Mouse (Mus musculus): ENCODE measurements around the gene Rem1.

Rem1 gene

GRCm38 (mm10) chr2:152626774-152627591 is at the start of gene Rem1:
Gene Rem1, plus strand, starts transcription at chr2:152626951.
- no peak for DNase-seq (ENCODE audit: low spot score)

GRCm38 (mm10) chr2:152580107-152580506 is 46.6 kb upstream of the Rem1 start, which contains the start of gene Defb19:
Gene Defb19, minus strand, starts transcription at chr2:152580312.
- no peak for DNase-seq (ENCODE audit: low spot score)

- no peak for DNase-seq (ENCODE audit: low spot score)
Measured at GRCm38 (mm10) chr2:152580612-152581011, 46.1 kb upstream of the Rem1 start.

GRCm38 (mm10) chr2:152586926-152587560 is 39.7 kb upstream of the Rem1 start:
- DNase-seq (ENCODE audit: low spot score): no peak

- DNase-seq (ENCODE audit: low spot score): no peak
Measured at GRCm38 (mm10) chr2:152588450-152588849, 38.3 kb upstream of the Rem1 start.

GRCm38 (mm10) chr2:152589021-152589420 is 37.7 kb upstream of the Rem1 start:
- DNase-seq (ENCODE audit: low spot score): no peak

DNA sequence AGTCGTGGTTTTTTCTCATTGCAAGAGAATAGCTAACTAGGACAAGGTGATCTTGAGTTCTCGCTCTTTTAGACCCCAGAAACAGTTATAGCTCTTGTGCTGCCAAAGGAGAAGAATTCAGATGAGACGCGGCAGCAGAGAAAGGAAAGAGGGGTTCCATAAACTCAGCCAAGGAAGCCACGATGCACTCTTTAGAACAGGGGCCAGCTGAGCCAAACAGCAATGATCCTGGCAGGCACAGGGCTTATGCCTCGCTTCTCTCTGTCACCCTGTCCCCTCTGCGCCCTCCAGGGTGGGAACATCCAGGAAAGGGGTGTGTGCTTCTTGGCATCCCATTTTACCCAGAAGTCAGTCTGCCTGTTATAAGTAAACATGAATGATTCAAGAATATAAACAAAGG is 27.5 kb upstream of the Rem1 start, which contains the start of gene Defb45:
Gene Defb45, minus strand, starts transcription at position 101 of the 400 bp plus-strand sequence.
- DNase-seq (ENCODE audit: low spot score): no peak

- no peak for DNase-seq (ENCODE audit: low spot score)
Measured at GRCm38 (mm10) chr2:152600076-152600475, 26.7 kb upstream of the Rem1 start.

DNA sequence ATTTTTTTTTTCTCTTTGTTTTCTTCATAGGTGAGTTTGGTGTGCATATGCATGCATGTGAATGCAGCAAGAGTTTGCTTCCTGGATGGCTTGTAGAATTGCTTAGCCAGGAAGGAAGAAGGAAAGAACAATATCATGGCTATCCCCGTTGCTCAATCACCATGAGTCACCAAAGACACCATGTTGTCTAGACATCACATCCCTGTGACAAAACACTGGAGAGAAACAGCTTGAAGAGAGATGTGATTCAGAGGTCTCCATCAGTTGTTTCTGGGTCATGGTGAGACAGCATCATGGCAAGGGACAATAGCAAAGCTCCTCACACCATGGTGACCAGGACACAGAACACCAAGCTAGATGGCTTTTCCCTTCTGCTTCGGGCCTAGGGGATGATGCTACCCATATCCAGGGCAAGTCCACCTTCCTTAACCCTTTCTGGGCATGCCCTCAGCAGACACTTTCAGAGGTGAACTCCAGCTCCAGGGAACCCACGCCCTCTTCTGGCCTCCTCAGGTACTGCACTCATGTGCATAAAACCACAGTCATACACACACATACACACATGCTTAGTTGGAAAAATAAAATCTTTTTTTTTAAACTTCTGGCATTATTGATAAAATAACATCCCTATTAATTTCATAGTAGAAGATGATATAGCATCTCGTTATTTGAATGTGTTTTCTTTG is 25.3 kb upstream of the Rem1 start:
- DNase-seq (ENCODE audit: low spot score): no peak

- no peak for DNase-seq (ENCODE audit: low spot score)
Measured at GRCm38 (mm10) chr2:152604057-152604456, 22.7 kb upstream of the Rem1 start, which contains the start of gene Defb36. Gene Defb36, plus strand, starts transcription at chr2:152604327.

DNA sequence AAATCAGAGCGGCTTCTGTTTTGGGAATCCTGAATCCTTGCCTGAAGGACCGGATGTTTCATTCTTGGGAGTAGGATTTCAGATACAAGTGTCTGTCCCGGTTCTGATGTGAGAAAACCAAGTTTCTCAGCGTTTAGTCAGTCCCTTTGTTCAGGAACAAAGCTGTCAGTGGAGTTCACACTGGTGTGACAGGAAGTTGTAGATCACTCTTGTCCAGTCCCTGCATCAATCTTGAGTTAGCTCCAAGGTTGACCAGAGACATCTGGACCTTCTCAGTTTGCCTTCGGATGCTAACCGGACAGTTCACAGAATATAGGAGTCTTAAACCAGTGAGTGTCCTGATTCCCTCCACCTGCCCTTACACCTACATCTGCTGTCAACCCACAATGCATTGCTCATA is 19.0 kb upstream of the Rem1 start:
- no peak for DNase-seq (ENCODE audit: low spot score)

DNA sequence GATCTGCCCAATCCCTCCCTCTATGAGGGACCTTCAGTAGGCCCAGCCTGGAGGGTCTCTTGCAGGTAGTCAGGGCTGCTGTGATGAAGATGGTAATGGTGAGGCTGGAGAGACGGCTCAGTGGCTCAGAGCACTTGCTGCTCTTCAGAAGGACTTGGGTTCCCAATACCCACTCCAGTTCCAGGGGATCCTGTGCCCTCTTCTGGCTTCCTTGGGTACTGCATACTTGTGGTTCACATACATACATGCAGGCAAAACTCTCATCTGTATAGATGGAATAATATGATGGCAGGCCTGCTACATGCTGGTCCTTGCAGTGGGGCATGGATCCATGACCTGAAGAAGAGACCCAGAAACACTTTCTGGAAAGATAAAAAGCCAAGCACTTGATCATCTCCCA is 18.0 kb upstream of the Rem1 start:
- no peak for DNase-seq (ENCODE audit: low spot score)

- no peak for DNase-seq (ENCODE audit: low spot score)
Measured at GRCm38 (mm10) chr2:152612193-152612592, 14.6 kb upstream of the Rem1 start.

GRCm38 (mm10) chr2:152615563-152615962 is 11.2 kb upstream of the Rem1 start:
- DNase-seq (ENCODE audit: low spot score): no peak

- DNase-seq (ENCODE audit: low spot score): no peak
Measured at GRCm38 (mm10) chr2:152616470-152616869, 10.3 kb upstream of the Rem1 start.

GRCm38 (mm10) chr2:152617374-152617773 is 9.4 kb upstream of the Rem1 start:
- DNase-seq (ENCODE audit: low spot score): no peak

- no peak for DNase-seq (ENCODE audit: low spot score)
Measured at GRCm38 (mm10) chr2:152620367-152621134, 6.2 kb upstream of the Rem1 start.

GRCm38 (mm10) chr2:152622151-152622550 is 4.6 kb upstream of the Rem1 start:
- DNase-seq (ENCODE audit: low spot score): no peak

- no peak for DNase-seq (ENCODE audit: low spot score)
Measured at GRCm38 (mm10) chr2:152622953-152623352, 3.8 kb upstream of the Rem1 start, which contains the start of gene Defb25. Gene Defb25, minus strand, starts transcription at chr2:152623053.

- DNase-seq (ENCODE audit: low spot score): no peak
Measured at GRCm38 (mm10) chr2:152624566-152624965, 2.2 kb upstream of the Rem1 start.

DNA sequence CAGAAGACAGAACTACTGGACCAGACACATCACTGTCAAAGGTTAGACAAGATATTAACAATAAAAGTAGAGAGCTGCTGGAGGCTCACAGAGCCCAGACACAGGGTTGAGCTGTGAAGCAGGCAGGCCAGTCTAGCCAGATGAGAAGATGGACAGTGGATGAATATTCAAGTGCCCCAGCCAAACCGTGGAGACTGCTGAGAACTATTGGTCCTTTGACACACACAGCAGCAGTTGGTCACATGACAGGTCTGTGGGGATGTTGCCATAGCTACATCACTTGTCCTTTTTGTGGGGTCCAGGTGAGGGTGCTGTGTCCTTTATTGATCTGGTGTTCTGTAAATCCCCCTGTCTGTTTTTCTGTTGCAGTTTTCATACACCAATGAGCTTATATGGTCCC is 1.5 kb upstream of the Rem1 start:
- no peak for DNase-seq (ENCODE audit: low spot score)

DNA sequence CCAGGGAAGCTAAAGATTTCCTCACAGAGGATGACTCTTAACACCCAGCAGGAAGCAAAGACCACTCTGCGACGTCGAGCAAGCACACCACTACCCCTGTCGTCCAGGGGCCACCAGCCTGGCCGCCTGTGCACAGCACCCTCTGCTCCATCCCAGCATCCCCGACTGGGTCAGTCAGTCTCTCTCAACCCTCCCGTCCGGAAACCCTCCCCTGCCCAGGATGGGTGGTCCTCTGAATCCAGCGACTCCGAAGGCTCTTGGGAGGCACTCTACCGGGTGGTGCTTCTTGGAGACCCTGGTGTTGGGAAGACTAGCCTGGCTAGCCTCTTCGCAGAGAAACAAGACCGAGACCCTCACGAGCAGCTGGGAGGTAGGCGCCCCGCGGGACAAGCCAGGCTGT is 1.3 kb downstream of the Rem1 start:
- no peak for DNase-seq (ENCODE audit: low spot score)
